Mouse (Mus musculus) hindbrain, postnatal 0 days (tissue): Measurements from ENCODE around the gene Fry. TPM values are rescaled to one million over a fixed set of nuclear protein-coding genes. Genes with fewer than 3 reads are reported as not detected.

Experiments used
- ATAC-seq: fragments of 200-750 bp; cut with Nextera tagmentation; 2 replicates; pipeline ENCODE4 v1.8.0; 2017; ENCODE audit warnings: mild to moderate bottlenecking, moderate TSS enrichment, moderate library complexity
- DNase-seq: peaks from one replicate; pipeline ENCODE4 v3.0.0-alpha.2; 2015; ENCODE audit warnings: low spot score
- H3K27ac ChIP-seq: fragments of 300-500 bp; sonication (generic); 2 replicates; pipeline ENCODE4 v1.5.1; 2014; ENCODE audit warnings: mild to moderate bottlenecking
- H3K27me3 ChIP-seq: fragments of 300-500 bp; sonication (generic); 2 replicates; pipeline ENCODE4 v1.6.1; 2014; ENCODE audit warnings: low read length, mixed read lengths; ENCODE audit not compliant: insufficient read depth
- H3K36me3 ChIP-seq: fragments of 300-500 bp; sonication (generic); 2 replicates; pipeline ENCODE4 v1.6.1; 2014; ENCODE audit warnings: low read length, mixed read lengths; ENCODE audit not compliant: insufficient read depth
- H3K4me1 ChIP-seq: fragments of 300-500 bp; sonication (generic); 2 replicates; pipeline ENCODE4 v1.6.1; 2014; ENCODE audit warnings: antibody characterized with exemption, low read length, mixed read lengths; ENCODE audit not compliant: insufficient read depth
- H3K4me2 ChIP-seq: fragments of 300-500 bp; sonication (generic); 2 replicates; pipeline ENCODE4 v1.6.1; 2014; ENCODE audit warnings: low read depth, mild to moderate bottlenecking, low read length, moderate library complexity, mixed read lengths
- H3K4me3 ChIP-seq: fragments of 300-500 bp; sonication (generic); 2 replicates; pipeline ENCODE4 v1.5.1; 2014; ENCODE audit warnings: low read length
- H3K9ac ChIP-seq: fragments of 300-500 bp; sonication (generic); replicated peaks from 2 replicates; pipeline ENCODE4 v1.6.1; 2014; ENCODE audit warnings: mild to moderate bottlenecking, low read length, moderate library complexity, mixed read lengths
- H3K9me3 ChIP-seq: fragments of 300-500 bp; sonication (generic); 2 replicates; pipeline ENCODE4 v1.6.1; 2016; ENCODE audit warnings: low read length, mixed read lengths
- CTCF ChIP-seq: IDR thresholded peaks from 2 replicates; pipeline ENCODE4 v1.5.1; 2016; ENCODE audit warnings: antibody characterized with exemption, control low read depth, low read depth
- WGBS: fragments of 180-500 bp; shearing (Covaris S2); extraction: QIAGEN DNeasy Blood & Tissue Kit; methylation state at CpG from one replicate; pipeline ENCODE4 v1.1.7; 2014; 5-methylcytosine and 5-hydroxymethylcytosine counted together
- polyA plus RNA-seq: library from polyadenylated mRNA; unstranded; fragments of >200 nt; fragmentation: Nextera tagmentation; extraction: Ambion mirVana; gene quantifications from 2 replicates; pipeline ENCODE4 v1.2.1, GENCODE M21; 2015
- total RNA-seq: library from RNA; depleted of rRNA; stranded (reverse); fragments of >200 nt; gene quantifications from 2 replicates; pipeline ENCODE4 v1.2.3, GENCODE M21; 2014

Fry gene
- total and polyA plus RNA-seq, 2 experiments from 2014 or later: 47.7 to 122 TPM

- H3K27ac ChIP-seq: no peak overlapping the region
- WGBS: 8% methylated on average over 6 of the region's 6 CpGs
- H3K9ac ChIP-seq: no peak overlapping the region
- ATAC-seq (peak; percentile 80), DNase-seq (peak; percentile 80)
- H3K4me3 ChIP-seq: no peak overlapping the region
- peak overlapping the region; percentile 21; the same call in 1 of the 2 replicates for H3K4me2 ChIP-seq
- H3K4me1 ChIP-seq: no peaks in the 10 kb centered on the region
- no peaks in the 10 kb centered on the region for H3K36me3 ChIP-seq
- H3K9me3 ChIP-seq: no peaks in the 10 kb centered on the region
- no peaks in the 10 kb centered on the region for H3K27me3 ChIP-seq
- peak; percentile 93 for TF ChIP-seq CTCF
These were observed 20.8 kb upstream of the Fry start for GRCm38 (mm10) chr5:150097620-150098019.

- Histone ChIP-seq H3K27ac (no peak overlapping the region), H3K9me3 (no peaks in the 10 kb centered on the region), H3K4me3 (no peak overlapping the region), H3K4me2 (no peak overlapping the region), H3K27me3 (no peaks in the 10 kb centered on the region), H3K4me1 (no peaks in the 10 kb centered on the region), H3K9ac (no peak overlapping the region), H3K36me3 (no peaks in the 10 kb centered on the region)
- no peak for DNase-seq
- WGBS: 93% methylated on average over 12 of the region's 12 CpGs
- no peak for TF ChIP-seq CTCF
- no peak for ATAC-seq
These were observed 19.7 kb upstream of the Fry start for GRCm38 (mm10) chr5:150098754-150099153.

- Histone ChIP-seq H3K27ac (no peak overlapping the region), H3K27me3 (no peaks in the 10 kb centered on the region), H3K9ac (no peak overlapping the region), H3K4me3 (no peak overlapping the region), H3K9me3 (no peaks in the 10 kb centered on the region), H3K4me2 (no peak overlapping the region), H3K4me1 (no peaks in the 10 kb centered on the region), H3K36me3 (no peaks in the 10 kb centered on the region)
- DNase-seq: no peak
- TF ChIP-seq CTCF: no peak
- WGBS: 86% methylated on average over 11 of the region's 11 CpGs
- no peak for ATAC-seq
These were observed 16.7 kb upstream of the Fry start for GRCm38 (mm10) chr5:150101789-150102188.

- H3K4me3 ChIP-seq: no peak overlapping the region
- no peak for TF ChIP-seq CTCF
- WGBS: 90% methylated on average over 7 of the region's 7 CpGs
- no peaks in the 10 kb centered on the region for H3K27me3 ChIP-seq
- H3K9ac ChIP-seq: no peak overlapping the region
- DNase-seq: no peak
- H3K36me3 ChIP-seq: no peaks in the 10 kb centered on the region
- no peaks in the 10 kb centered on the region for H3K9me3 ChIP-seq
- H3K4me1 ChIP-seq: no peaks in the 10 kb centered on the region
- no peak overlapping the region for H3K27ac ChIP-seq
- no peak for ATAC-seq
- no peak overlapping the region for H3K4me2 ChIP-seq
These were observed 12.1 kb upstream of the Fry start for GRCm38 (mm10) chr5:150106358-150106757.

GRCm38 (mm10) chr5:150111236-150111635 is 7.2 kb upstream of the Fry start:
- WGBS: 36% methylated on average over 8 of the region's 8 CpGs
- Histone ChIP-seq H3K4me3 (no peak overlapping the region), H3K9me3 (no peaks in the 10 kb centered on the region), H3K27me3 (no peaks in the 10 kb centered on the region), H3K36me3 (no peaks in the 10 kb centered on the region), H3K4me2 (no peak overlapping the region), H3K9ac (no peak overlapping the region), H3K27ac (no peak overlapping the region), H3K4me1 (peaks cover 8% of the 10 kb centered on the region; the same call in 1 of the 2 replicates)
- DNase-seq (no peak), ATAC-seq (no peak)
- no peak for TF ChIP-seq CTCF

GRCm38 (mm10) chr5:150114007-150114406 is 4.4 kb upstream of the Fry start:
- no peak overlapping the region for H3K4me3 ChIP-seq
- H3K9ac ChIP-seq: no peak overlapping the region
- H3K9me3 ChIP-seq: no peaks in the 10 kb centered on the region
- H3K27me3 ChIP-seq: no peaks in the 10 kb centered on the region
- WGBS: 82% methylated on average over 7 of the region's 7 CpGs
- TF ChIP-seq CTCF: peak; percentile 64
- peaks cover 8% of the 10 kb centered on the region for H3K4me1 ChIP-seq
- ATAC-seq (no peak), DNase-seq (peak; percentile 40)
- H3K27ac ChIP-seq: no peak overlapping the region
- H3K4me2 ChIP-seq: no peak overlapping the region
- no peaks in the 10 kb centered on the region for H3K36me3 ChIP-seq

- Histone ChIP-seq H3K27ac (no peak overlapping the region), H3K9me3 (no peaks in the 10 kb centered on the region), H3K4me2 (no peak overlapping the region), H3K4me3 (no peak overlapping the region), H3K4me1 (peaks cover 8% of the 10 kb centered on the region), H3K36me3 (no peaks in the 10 kb centered on the region), H3K27me3 (no peaks in the 10 kb centered on the region), H3K9ac (no peak overlapping the region)
- ATAC-seq: no peak
- no peak for TF ChIP-seq CTCF
- WGBS: 84% methylated on average over 4 of the region's 4 CpGs
- no peak for DNase-seq
These were observed 3.7 kb upstream of the Fry start for GRCm38 (mm10) chr5:150114778-150115177.
